Mouse (Mus musculus) left cerebral cortex, postnatal 10 days (tissue): ENCODE results near the gene Cpne6. TPM values are rescaled to one million over a fixed set of nuclear protein-coding genes. Genes with fewer than 3 reads are reported as not detected.

Source experiments
- DNase-seq, 2 experiments: peaks; one replicate each; pipeline ENCODE4 v3.0.0; 2021 to 2022; ENCODE audit warnings: low spot score in 2 of 2, mixed read lengths in 1 of 2; ENCODE audit errors: extremely low spot score in 1 of 2
- intact Hi-C: fragments of 180-260 bp; cut with DNase I; formaldehyde crosslinking; loops from one replicate; pipeline ENCODE4 v1.15.1; 2025
- total RNA-seq, 2 experiments: library from RNA; stranded (reverse); gene quantifications; 2 replicates each; pipeline ENCODE4 v1.2.3; 2021

Cpne6 gene
- total RNA-seq, 2 experiments from 2014 or later, result 176 to 200 TPM

DNA sequence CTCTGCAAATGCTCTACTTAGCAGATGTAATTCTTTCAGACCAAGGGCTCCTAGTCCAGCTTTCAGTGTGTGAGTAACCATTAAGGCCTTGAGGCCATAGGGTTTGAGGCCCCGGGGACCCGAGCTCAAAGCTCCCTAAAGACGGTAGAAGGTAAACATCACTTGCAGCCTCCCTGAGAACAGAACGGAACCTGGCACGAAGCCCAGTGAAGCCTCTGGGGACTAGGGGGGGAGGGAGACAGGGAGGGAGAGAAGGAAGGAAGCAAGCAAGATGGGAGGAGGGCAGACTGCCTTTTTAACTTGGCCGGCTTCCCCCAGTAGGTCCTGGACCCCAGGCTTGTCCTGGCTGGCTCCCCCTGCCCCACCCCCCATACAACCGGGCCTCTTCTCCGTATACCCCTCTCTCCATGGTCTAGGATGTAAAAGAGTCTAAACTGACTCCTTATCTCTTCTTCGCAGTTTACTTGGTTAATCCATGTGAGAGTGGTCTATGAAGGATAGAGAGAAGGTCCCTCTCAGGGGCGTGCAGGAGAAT lies 30.6 kb downstream of the Cpne6 start:
- peak; percentile 64 to 92 for DNase-seq
- intact Hi-C loops, result no loop called here

- intact Hi-C loops, result no loop called here
- no peak for DNase-seq
Observed at GRCm38 (mm10) chr14:55542268-55542667, 32.0 kb downstream of the Cpne6 start.

- DNase-seq, result peak in 1 of 2 experiments; percentile 51
- intact Hi-C loops, result no loop called here
Observed at GRCm38 (mm10) chr14:55544334-55544733, 34.1 kb downstream of the Cpne6 start.

DNA sequence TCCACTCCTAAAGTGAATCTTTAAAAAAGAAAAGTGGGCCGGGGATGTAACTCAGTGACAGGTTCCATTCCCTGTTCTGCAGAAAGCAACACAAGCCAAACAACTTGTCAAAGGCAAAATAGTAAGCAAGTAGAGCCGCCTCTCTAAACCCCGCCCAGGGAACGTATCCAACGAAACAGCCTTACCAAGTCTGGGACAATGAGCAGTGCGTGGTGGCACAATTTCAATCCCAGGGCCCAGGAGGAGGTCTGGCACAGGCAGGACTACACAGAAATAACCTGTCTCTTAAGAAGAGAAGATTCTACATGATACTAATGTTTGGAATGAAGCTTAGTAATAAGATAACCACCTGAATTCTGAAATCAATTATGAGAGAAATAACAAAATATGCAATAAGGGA lies 39.9 kb downstream of the Cpne6 start:
- no peak for DNase-seq
- intact Hi-C loops, result loop anchor here (10.0 kb wide), 1 partner anchor 405 kb away; no protein-coding TSS in a partner anchor

DNA sequence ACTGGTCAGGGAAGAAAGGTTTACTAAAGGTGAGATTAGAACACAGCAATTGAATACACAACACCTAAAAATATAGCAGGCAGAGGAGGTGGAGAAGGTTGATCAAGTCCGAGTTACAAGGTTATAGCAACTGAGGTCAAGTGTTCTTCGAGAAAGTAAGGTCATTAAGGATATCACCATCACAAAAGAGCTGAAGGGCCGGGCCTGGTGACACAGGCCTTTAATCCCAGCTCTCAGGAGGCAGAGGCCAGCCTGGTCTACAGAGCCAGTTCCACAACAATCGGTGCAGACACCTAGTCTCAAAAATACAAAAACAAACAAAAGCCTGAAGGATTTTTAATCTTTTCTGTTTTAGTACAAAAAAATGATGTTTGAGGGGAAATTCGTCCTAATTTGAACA lies 41.1 kb downstream of the Cpne6 start:
- intact Hi-C loops, result loop anchor here (10.0 kb wide), 1 partner anchor 407 kb away; no protein-coding TSS in a partner anchor

GRCm38 (mm10) chr14:55551794-55552193 lies 41.5 kb downstream of the Cpne6 start:
- intact Hi-C loops, result loop anchor here (10.0 kb wide), 1 partner anchor 407 kb away; no protein-coding TSS in a partner anchor
- DNase-seq, result no peak

More for the DNA sequence above, 41.1 kb downstream of the Cpne6 start:
- DNase-seq, result no peak

- DNase-seq, result no peak
- intact Hi-C loops, result loop anchor here (10.0 kb wide), 1 partner anchor 410 kb away; no protein-coding TSS in a partner anchor
Observed at GRCm38 (mm10) chr14:55554635-55555034, 44.4 kb downstream of the Cpne6 start.

GRCm38 (mm10) chr14:55555788-55556187 lies 45.5 kb downstream of the Cpne6 start:
- intact Hi-C loops, result loop anchor here (2.0 to 10.0 kb wide), 2 partner anchors 59 to 411 kb away; no protein-coding TSS in a partner anchor
- DNase-seq, result no peak

- DNase-seq, result peak; percentile 48 to 88
- intact Hi-C loops, result loop anchor here (2.0 to 10.0 kb wide), 2 partner anchors 60 to 412 kb away; no protein-coding TSS in a partner anchor
Observed at GRCm38 (mm10) chr14:55557003-55557402, 46.8 kb downstream of the Cpne6 start.

GRCm38 (mm10) chr14:55557587-55557986 lies 47.3 kb downstream of the Cpne6 start:
- no peak for DNase-seq
- intact Hi-C loops, result loop anchor here (2.0 to 10.0 kb wide), 2 partner anchors 61 to 413 kb away; no protein-coding TSS in a partner anchor

- DNase-seq, result no peak
- intact Hi-C loops, result loop anchor here (10.0 kb wide), 1 partner anchor 414 kb away; no protein-coding TSS in a partner anchor
Observed at GRCm38 (mm10) chr14:55558740-55559448, 48.6 kb downstream of the Cpne6 start.

DNA sequence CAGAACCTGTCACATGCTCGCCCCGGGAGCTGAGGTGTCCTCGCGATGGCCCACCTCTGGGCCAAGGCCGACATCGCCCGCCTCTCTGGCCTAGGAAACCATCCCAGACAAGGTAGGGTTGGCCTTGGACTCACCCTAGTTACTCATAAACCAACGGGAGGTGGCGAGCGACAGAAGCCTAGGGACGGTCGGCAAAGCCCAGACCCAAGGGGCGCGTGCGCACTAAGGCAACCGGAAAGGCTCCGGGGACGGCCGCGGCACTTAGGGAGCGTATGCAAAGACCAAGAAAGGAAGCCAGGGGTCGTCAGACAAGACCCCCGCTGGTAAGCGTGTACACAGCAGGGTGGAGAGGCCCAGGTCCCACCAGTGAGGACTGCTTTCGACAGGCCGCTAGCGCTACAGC lies 49.6 kb downstream of the Cpne6 start, which contains the start of gene Dcaf11:
Gene Dcaf11 (plus strand): TSS at position 208 of the 403 bp plus-strand sequence.
- peak; percentile 88 to 96 for DNase-seq
- intact Hi-C loops, result loop anchor here (10.0 kb wide), 1 partner anchor 415 kb away; no protein-coding TSS in a partner anchor

- intact Hi-C loops, result no loop called here
- peak; percentile 99 for DNase-seq
Observed at GRCm38 (mm10) chr14:55560202-55561073, 50.2 kb downstream of the Cpne6 start, which contains the start of gene A730061H03Rik. Gene A730061H03Rik, minus strand, starts transcription at chr14:55560406.

- intact Hi-C loops, result no loop called here
- DNase-seq, result no peak
Observed at GRCm38 (mm10) chr14:55561860-55562259, 51.6 kb downstream of the Cpne6 start.

GRCm38 (mm10) chr14:55563249-55563648 lies 53.0 kb downstream of the Cpne6 start:
- intact Hi-C loops, result no loop called here
- no peak for DNase-seq

- intact Hi-C loops, result no loop called here
- no peak for DNase-seq
Observed at GRCm38 (mm10) chr14:55565748-55566147, 55.5 kb downstream of the Cpne6 start.
